Mouse (Mus musculus) embryonic facial prominence, embryonic 10.5 days (tissue): Measurements from ENCODE around the gene Med21. TPM values are rescaled to one million over a fixed set of nuclear protein-coding genes. Genes with fewer than 3 reads are reported as not detected.

ENCODE experiments used
- polyA plus RNA-seq: library from polyadenylated mRNA; unstranded; fragments of >200 nt; fragmentation: Nextera tagmentation; extraction: Ambion mirVana; gene quantifications from 2 replicates; pipeline ENCODE4 v1.2.1, GENCODE M21; 2016

The Med21 gene
- polyA plus RNA-seq, 1 experiment from 2014 or later = 122 TPM

Other genes with a start within 250 kb of the Med21 start
- 4.5 and 5.2 TPM in 2 replicates for gene Itpr2, start 140.3 kb upstream of the Med21 start, polyA plus RNA-seq
- gene Fgfr1op2, start 65.3 kb upstream of the Med21 start, polyA plus RNA-seq = 80.9 and 86.5 TPM in 2 replicates
- gene Ints13, start 64.7 kb upstream of the Med21 start, polyA plus RNA-seq = 89.0 and 91.5 TPM in 2 replicates
- gene Tm7sf3, start 277 bp downstream of the Med21 start, polyA plus RNA-seq = 26.7 and 27.5 TPM in 2 replicates
- gene Stk38l, start 82.4 kb downstream of the Med21 start, polyA plus RNA-seq = 21.1 and 22.2 TPM in 2 replicates
- gene Arntl2, start 153.5 kb downstream of the Med21 start, polyA plus RNA-seq = 2.8 and 3.8 TPM in 2 replicates
- gene Smco2, start 207.6 kb downstream of the Med21 start, polyA plus RNA-seq = not detected in 2 replicates
- gene Ppfibp1, start 245.9 kb downstream of the Med21 start, polyA plus RNA-seq = 34.9 and 38.1 TPM in 2 replicates